Comparison of ENCODE assay signal across 8 mouse cellular contexts in genomic region chr16:13902888-13903483, GRCm38 (mm10). TPM values are rescaled to one million over a fixed set of nuclear protein-coding genes. Genes with fewer than 3 reads are reported as not detected.
DNase-seq lines count a peak whose midpoint lies in the region; ATAC-seq and TF ChIP-seq lines count a peak whose summit lies in the region.

Gene Pdxdc1, minus strand, starts transcription at chr16:13903131.
Gene Mpv17l, plus strand, starts transcription at chr16:13903161.

- ATAC-seq in embryonic facial prominence, embryonic 14.5 days (ENCODE audit: low read depth) = peak; percentile 96
- peak; percentile 97 for ATAC-seq in limb, embryonic 13.5 days (ENCODE audit: low FRiP score, low read depth)
- peak; percentile 96 for ATAC-seq in midbrain, embryonic 16.5 days

- peak within 1 kb of the TSS; percentile 78 for H3K4me2 ChIP-seq in embryonic facial prominence, embryonic 14.5 days (ENCODE audit: low read depth, low read length)
- peak within 1 kb of the TSS; percentile 68 for H3K4me2 ChIP-seq in limb, embryonic 13.5 days (replicated peaks)
- H3K4me2 ChIP-seq in midbrain, embryonic 16.5 days (ENCODE audit: low read length) = peak within 1 kb of the TSS; percentile 64

- H3K36me3 ChIP-seq in embryonic facial prominence, embryonic 14.5 days (ENCODE audit: control insufficient read depth, insufficient read depth, low read length) = no peaks in the 10 kb centered on the region
- no peaks in the 10 kb centered on the region for H3K36me3 ChIP-seq in heart, adult 2 months (ENCODE audit: control insufficient read depth, insufficient read depth, low read length)
- no peaks in the 10 kb centered on the region for H3K36me3 ChIP-seq in limb, embryonic 13.5 days
- no peaks in the 10 kb centered on the region for H3K36me3 ChIP-seq in midbrain, embryonic 16.5 days (ENCODE audit: control insufficient read depth, insufficient read depth, low read length)

- under 1% methylated on average over 29 of the region's 57 CpGs for WGBS in embryonic facial prominence, embryonic 14.5 days
- 0% methylated on average over 53 of the region's 57 CpGs for WGBS in heart, adult 2 months
- under 1% methylated on average over 52 of the region's 57 CpGs for WGBS in limb, embryonic 13.5 days
- 0% methylated on average over 43 of the region's 57 CpGs for WGBS in midbrain, embryonic 16.5 days

- no peaks in the 10 kb centered on the region for H3K9me3 ChIP-seq in embryonic facial prominence, embryonic 14.5 days (ENCODE audit: control insufficient read depth, low read length)
- H3K9me3 ChIP-seq in limb, embryonic 13.5 days = no peaks in the 10 kb centered on the region
- H3K9me3 ChIP-seq in midbrain, embryonic 16.5 days (replicated peaks; ENCODE audit: control insufficient read depth, low read length, poor library complexity, severe bottlenecking) = no peaks in the 10 kb centered on the region

- peak; percentile 97 for DNase-seq in 3T3-L1 (ENCODE audit: low read depth, low spot score)
- DNase-seq in adrenal gland, postnatal 4 days (ENCODE audit: low spot score in 2 of 2) = peak; percentile 92 to 98
- DNase-seq in embryonic facial prominence, embryonic 14.5 days (ENCODE audit: low spot score) = peak; percentile 97
- DNase-seq in heart, adult 2 months = peak; percentile 98 to 99
- DNase-seq in kidney, adult 8-10 months = peak; percentile 97 to 98
- peak; percentile 97 to 98 for DNase-seq in spleen, postnatal 10 days (ENCODE audit: low spot score in 2 of 2)

- TF ChIP-seq POLR2A in heart, adult 2 months (IDR thresholded peaks at IDR 0.05; ENCODE audit: insufficient read depth, low read depth, low read length) = peak; percentile 73

- H3K4me3 ChIP-seq in embryonic facial prominence, embryonic 14.5 days (ENCODE audit: low read depth, low read length) = peak within 1 kb of the TSS; percentile 75
- H3K4me3 ChIP-seq in heart, adult 2 months = peak within 1 kb of the TSS; percentile 94
- H3K4me3 ChIP-seq in limb, embryonic 13.5 days = peak within 1 kb of the TSS; percentile 92
- H3K4me3 ChIP-seq in midbrain, embryonic 16.5 days (ENCODE audit: low read depth, low read length) = peak within 1 kb of the TSS; percentile 96

- no peaks in the 10 kb centered on the region for H3K4me1 ChIP-seq in embryonic facial prominence, embryonic 14.5 days (ENCODE audit: control insufficient read depth, insufficient read depth, low read length)
- peaks cover 3% of the 10 kb centered on the region for H3K4me1 ChIP-seq in heart, adult 2 months (ENCODE audit: control insufficient read depth, insufficient read depth, low read length)
- H3K4me1 ChIP-seq in limb, embryonic 13.5 days = peaks cover 17% of the 10 kb centered on the region
- peaks cover 13% of the 10 kb centered on the region for H3K4me1 ChIP-seq in midbrain, embryonic 16.5 days (ENCODE audit: control insufficient read depth, insufficient read depth, low read length)

- no peak for TF ChIP-seq CTCF in heart, adult 2 months (IDR thresholded peaks at IDR 0.05)

- H3K9ac ChIP-seq in embryonic facial prominence, embryonic 14.5 days (ENCODE audit: low read depth, low read length) = peak within 1 kb of the TSS; percentile 94
- H3K9ac ChIP-seq in heart, adult 2 months (ENCODE audit: low read depth, low read length) = peak within 1 kb of the TSS; percentile 81
- peak within 1 kb of the TSS; percentile 97 for H3K9ac ChIP-seq in limb, embryonic 13.5 days
- peak within 1 kb of the TSS; percentile 94 for H3K9ac ChIP-seq in midbrain, embryonic 16.5 days (ENCODE audit: low read depth, low read length)

- H3K79me2 ChIP-seq in heart, adult 2 months (replicated peaks; ENCODE audit: control insufficient read depth, insufficient read depth, low read length) = peaks cover 3% of the 10 kb centered on the region; the same call in 1 of the 2 replicates

- H3K27me3 ChIP-seq in embryonic facial prominence, embryonic 14.5 days (replicated peaks; ENCODE audit: control insufficient read depth, insufficient read depth, low read length) = no peaks in the 10 kb centered on the region
- H3K27me3 ChIP-seq in heart, adult 2 months (ENCODE audit: control insufficient read depth, insufficient read depth, low read length) = no peaks in the 10 kb centered on the region
- no peaks in the 10 kb centered on the region for H3K27me3 ChIP-seq in limb, embryonic 13.5 days
- no peaks in the 10 kb centered on the region for H3K27me3 ChIP-seq in midbrain, embryonic 16.5 days (ENCODE audit: control insufficient read depth, insufficient read depth, low read depth, low read length)

- H3K27ac ChIP-seq in embryonic facial prominence, embryonic 14.5 days (replicated peaks; ENCODE audit: low read depth, low read length) = peak within 1 kb of the TSS; percentile 81
- H3K27ac ChIP-seq in heart, adult 2 months = peak within 1 kb of the TSS; percentile 85
- H3K27ac ChIP-seq in limb, embryonic 13.5 days = peak within 1 kb of the TSS; percentile 88
- peak within 1 kb of the TSS; percentile 88 for H3K27ac ChIP-seq in midbrain, embryonic 16.5 days (ENCODE audit: low read length)

- 0 out of 2 replicates have a peak, but pooled peaks have one; percentile 24 for TF ChIP-seq EP300 in heart, adult 2 months (IDR thresholded peaks at IDR 0.05; ENCODE audit: insufficient read depth, low read depth, low read length)

- intact Hi-C loops in heart, adult 2 months (cut with DNase I) = loop anchor here (1.0 to 10.0 kb wide), 3 partner anchors 86 to 412 kb away; partner anchors contain the start of genes Fopnl and Ntan1

RNA-seq across cellular contexts. Expression of gene Pdxdc1, which starts in this region (rescaled TPM):
- total RNA-seq in adrenal gland, postnatal 4 days (2021) = 10 to 100 TPM; 85.6 to 92.1 TPM
- 100 and 116 TPM in 2 replicates for polyA plus RNA-seq in embryonic facial prominence, embryonic 14.5 days (2014; fragmentation: Nextera tagmentation; extraction: Ambion mirVana)
- 10 to 100 TPM; 71.3 to 92.7 TPM for total RNA-seq in heart, adult 2 months (2021)
- polyA plus RNA-seq in heart, adult 2 months (2012; rRNA removed) = 67.3 and 111 TPM in 2 replicates
- 110 and 111 TPM in 2 replicates for polyA plus RNA-seq in limb, embryonic 13.5 days (2015; fragmentation: Nextera tagmentation; extraction: Ambion mirVana)
- 74.4 and 76.4 TPM in 2 replicates for polyA plus RNA-seq in midbrain, embryonic 16.5 days (2015; fragmentation: Nextera tagmentation; extraction: Ambion mirVana)

RNA-seq across cellular contexts. Expression of gene Mpv17l, which starts in this region (rescaled TPM):
- 10 to 100 TPM; 11.6 to 13.8 TPM for total RNA-seq in adrenal gland, postnatal 4 days (2021)
- polyA plus RNA-seq in embryonic facial prominence, embryonic 14.5 days (2014; fragmentation: Nextera tagmentation; extraction: Ambion mirVana) = 5.7 and 6.2 TPM in 2 replicates
- total RNA-seq in heart, adult 2 months (2021) = 1 to 10 TPM; 1.1 to 1.4 TPM
- 1.6 and 2.3 TPM in 2 replicates for polyA plus RNA-seq in heart, adult 2 months (2012; rRNA removed)
- 3.4 and 5.2 TPM in 2 replicates for polyA plus RNA-seq in limb, embryonic 13.5 days (2015; fragmentation: Nextera tagmentation; extraction: Ambion mirVana)
- polyA plus RNA-seq in midbrain, embryonic 16.5 days (2015; fragmentation: Nextera tagmentation; extraction: Ambion mirVana) = 32.3 and 41.5 TPM in 2 replicates

Comparison
In these comparisons a context has a peak if more than half of its experiments do, and no peak if none do; other contexts are left out.
1. Peak in every context shown above with its lines: DNase-seq, ATAC-seq, H3K4me3 ChIP-seq and H3K27ac ChIP-seq.
2. RNA of gene Mpv17l (total RNA-seq): 11.6 to 13.8 TPM in adrenal gland, postnatal 4 days; 1.1 to 1.4 TPM in heart, adult 2 months; every median in the first group is over 4 times any median in the second.